Mouse (Mus musculus): ENCODE measurements around the gene Ing4.

The Ing4 gene

GRCm38 (mm10) chr6:125094843-125095242 lies 55.3 kb downstream of the Ing4 start:
- DNase-seq = no peak

GRCm38 (mm10) chr6:125095391-125096278 lies 56.1 kb downstream of the Ing4 start, which contains the start of gene Chd4:
Gene Chd4, plus strand, starts transcription at chr6:125095981.
- DNase-seq = peak; percentile 95

GRCm38 (mm10) chr6:125096279-125096596 lies 56.7 kb downstream of the Ing4 start:
- DNase-seq = no peak

GRCm38 (mm10) chr6:125096597-125097345 lies 57.2 kb downstream of the Ing4 start:
- peak; percentile 68 for DNase-seq

GRCm38 (mm10) chr6:125097346-125097689 lies 57.8 kb downstream of the Ing4 start:
- peak; percentile 30 for DNase-seq

GRCm38 (mm10) chr6:125097951-125098350 lies 58.4 kb downstream of the Ing4 start:
- no peak for DNase-seq

GRCm38 (mm10) chr6:125098513-125098912 lies 59.0 kb downstream of the Ing4 start:
- no peak for DNase-seq

Data from lung, postnatal 14 days (tissue).